Mouse (Mus musculus) cerebellum, adult 2 months (tissue): Measurements from ENCODE around the gene Kat8. TPM values are rescaled to one million over a fixed set of nuclear protein-coding genes. Genes with fewer than 3 reads are reported as not detected.

Source experiments
- DNase-seq, 2 experiments: peaks; one replicate each; pipeline ENCODE4 v3.0.0; 2021
- H3K27ac ChIP-seq: fragments of 200-500 bp; 2 replicates; pipeline ENCODE4 v1.5.1; 2012; ENCODE audit warnings: low read length, control low read depth, inconsistent platforms; ENCODE audit not compliant: insufficient read depth
- H3K27me3 ChIP-seq: fragments of 200-500 bp; 2 replicates; pipeline ENCODE4 v1.6.1; 2012; ENCODE audit warnings: inconsistent platforms, mild to moderate bottlenecking, low read length, moderate library complexity; ENCODE audit not compliant: control insufficient read depth, insufficient read depth
- H3K4me1 ChIP-seq: fragments of 200-500 bp; 2 replicates; pipeline ENCODE4 v1.6.1; 2011; ENCODE audit warnings: low read length; ENCODE audit not compliant: control insufficient read depth, insufficient read depth
- H3K4me3 ChIP-seq: fragments of 200-500 bp; replicated peaks from 2 replicates; pipeline ENCODE3; 2011; ENCODE audit warnings: mild to moderate bottlenecking, low read depth, low read length, control low read depth; ENCODE audit not compliant: insufficient read depth
- CTCF ChIP-seq: fragments of 200-500 bp; IDR thresholded peaks from 2 replicates; pipeline ENCODE4 v1.5.1; 2011; ENCODE audit warnings: low read depth, mild to moderate bottlenecking, control low read depth, low read length, moderate library complexity, borderline replicate concordance; ENCODE audit not compliant: insufficient read depth
- POLR2A ChIP-seq: fragments of 200-500 bp; IDR thresholded peaks from 2 replicates; pipeline ENCODE4 v1.6.1; 2011; ENCODE audit warnings: low read length, control low read depth, borderline replicate concordance; ENCODE audit not compliant: insufficient read depth
- WGBS: fragments of 180-500 bp; shearing (Covaris S2); methylation state at CpG from one replicate; pipeline ENCODE4 v1.1.7; 2018; 5-methylcytosine and 5-hydroxymethylcytosine counted together
- polyA plus RNA-seq: library from polyadenylated mRNA; depleted of rRNA; stranded (reverse); fragments of >200 nt; gene quantifications from 2 replicates; pipeline ENCODE4 v1.2.3, GENCODE M21; 2012

Gene Kat8
- polyA plus RNA-seq, 1 experiment: 49.1 TPM

DNA sequence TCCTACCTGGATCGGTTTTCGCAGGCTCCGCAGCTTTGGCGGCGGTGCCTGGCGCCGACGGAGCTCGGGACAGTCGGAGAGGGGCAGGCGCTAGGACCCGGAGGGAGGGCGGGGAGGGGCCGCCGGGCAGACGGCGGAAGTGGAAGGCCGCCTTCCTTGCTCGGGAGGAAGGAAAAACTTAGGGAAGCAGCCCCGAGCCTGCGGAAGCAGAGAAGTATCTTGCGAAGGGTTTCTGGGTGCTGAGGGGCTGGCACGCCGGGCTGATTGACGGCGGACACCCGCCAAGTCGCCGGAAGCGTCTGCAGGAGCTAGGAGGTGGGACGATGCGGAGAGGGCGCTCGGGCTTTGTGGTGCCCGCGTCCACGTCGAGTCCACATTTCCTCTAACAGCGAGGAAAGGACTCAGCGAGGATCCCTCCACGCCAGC lies 36.3 kb upstream of the Kat8 start, which contains the start of gene Zfp646:
TSS of gene Zfp646 (plus strand) at position 181 of the 426 bp plus-strand sequence.
- Histone ChIP-seq H3K27me3 (no peaks in the 10 kb centered on the region), H3K27ac (peak within 1 kb of the TSS; percentile 95), H3K4me3 (peak within 1 kb of the TSS; percentile 96), H3K4me1 (no peaks in the 10 kb centered on the region)
- under 1% methylated on average over 41 of the region's 41 CpGs for WGBS
- TF ChIP-seq POLR2A (0 out of 2 replicates have a peak, but pooled peaks have one; percentile 3), CTCF (no peak)
- DNase-seq: no peak

DNA sequence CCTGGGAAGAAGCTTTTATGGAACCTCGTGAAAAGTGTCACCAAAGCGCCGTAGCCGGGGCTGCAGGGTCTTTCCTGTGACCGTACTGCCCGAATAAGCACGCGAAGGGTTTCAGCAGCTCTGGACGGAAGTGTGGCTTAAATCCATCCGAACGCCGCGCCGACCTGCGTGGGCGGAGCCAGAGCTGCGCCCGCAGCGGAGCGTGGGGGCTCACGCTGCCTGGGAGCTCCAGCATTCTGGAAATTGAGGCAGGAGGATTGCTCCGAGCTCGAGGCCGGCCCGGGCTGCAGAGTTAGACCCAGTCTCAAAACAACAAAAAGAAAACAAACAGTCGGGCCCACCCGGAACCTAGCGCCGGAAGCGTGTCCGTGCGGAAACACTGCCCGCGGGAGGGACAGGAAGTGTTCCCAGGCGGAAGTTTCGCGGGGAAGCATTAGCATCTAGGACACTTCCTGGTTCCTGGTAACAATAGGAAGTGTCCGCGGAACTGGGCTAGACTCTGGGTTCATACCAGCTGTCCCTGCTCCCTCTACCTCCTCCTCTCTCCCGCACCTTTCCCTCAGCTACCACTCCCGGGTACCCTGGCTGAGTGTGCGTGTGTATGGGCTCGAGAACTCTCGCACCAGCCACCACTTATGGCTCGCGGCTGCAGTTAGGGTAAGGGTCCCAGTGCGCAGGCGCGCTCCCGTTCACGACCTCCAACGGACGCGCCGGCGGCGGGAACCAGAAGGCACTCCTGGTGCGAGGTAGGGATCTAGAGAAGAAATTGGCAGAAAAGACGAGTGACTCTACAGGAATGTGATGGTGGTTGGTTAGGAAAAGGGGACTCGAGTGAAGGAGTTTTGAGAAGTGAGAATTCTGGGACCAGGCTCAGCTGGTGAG lies 35.6 kb upstream of the Kat8 start, which contains the start of gene Zfp668:
TSS of gene Zfp668 (minus strand) at position 362 of the 882 bp plus-strand sequence.
- WGBS: under 1% methylated on average over 60 of the region's 60 CpGs
- DNase-seq: peak; percentile 91 to 93
- TF ChIP-seq CTCF (no peak), POLR2A (peak; percentile 57; the same call in 1 of the 2 replicates)
- Histone ChIP-seq H3K27ac (peak within 1 kb of the TSS; percentile 95), H3K4me1 (no peaks in the 10 kb centered on the region), H3K27me3 (no peaks in the 10 kb centered on the region), H3K4me3 (peak within 1 kb of the TSS; percentile 96)

- H3K4me1 ChIP-seq: peaks cover 7% of the 10 kb centered on the region
- no peaks in the 10 kb centered on the region for H3K27me3 ChIP-seq
- no peak for TF ChIP-seq CTCF
- no peak for TF ChIP-seq POLR2A
- WGBS: 93% methylated on average over 9 of the region's 9 CpGs
- H3K4me3 ChIP-seq: no peak overlapping the region
- DNase-seq: peak in 1 of 2 experiments; percentile 11
- H3K27ac ChIP-seq: no peak overlapping the region
Measured at GRCm38 (mm10) chr7:127879301-127879700, 33.0 kb upstream of the Kat8 start.

DNA sequence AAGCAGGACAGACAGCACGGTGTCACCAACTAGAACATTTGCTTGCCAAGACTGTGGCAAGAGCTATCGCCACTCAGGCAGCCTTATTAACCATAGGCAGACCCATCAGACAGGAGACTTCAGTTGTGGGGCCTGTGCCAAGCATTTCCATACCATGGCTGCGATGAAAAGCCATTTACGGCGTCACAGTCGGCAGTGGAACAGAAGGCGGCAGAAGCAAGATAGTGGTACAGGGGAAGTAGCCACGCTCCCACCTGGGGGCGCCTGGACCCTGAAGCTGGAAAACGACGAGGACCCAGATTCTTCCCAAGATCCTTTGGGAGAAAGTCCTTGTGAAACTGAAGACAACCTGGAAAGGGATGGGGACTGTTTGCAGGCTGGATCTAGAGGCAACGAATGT lies 31.9 kb upstream of the Kat8 start:
- peaks cover 7% of the 10 kb centered on the region for H3K4me1 ChIP-seq
- 75% methylated on average over 12 of the region's 12 CpGs for WGBS
- TF ChIP-seq POLR2A (no peak), CTCF (no peak)
- no peak overlapping the region for H3K4me3 ChIP-seq
- no peak for DNase-seq
- no peaks in the 10 kb centered on the region for H3K27me3 ChIP-seq
- no peak overlapping the region for H3K27ac ChIP-seq

- H3K27me3 ChIP-seq: no peaks in the 10 kb centered on the region
- TF ChIP-seq POLR2A (no peak), CTCF (no peak)
- H3K27ac ChIP-seq: no peak overlapping the region
- DNase-seq: peak in 1 of 2 experiments; percentile 29
- peaks cover 7% of the 10 kb centered on the region for H3K4me1 ChIP-seq
- WGBS: 24% methylated on average over 6 of the region's 6 CpGs
- no peak overlapping the region for H3K4me3 ChIP-seq
Measured at GRCm38 (mm10) chr7:127885951-127886350, 26.4 kb upstream of the Kat8 start.

- DNase-seq: no peak
- no peak overlapping the region for H3K4me3 ChIP-seq
- 86% methylated on average over 6 of the region's 6 CpGs for WGBS
- no peak overlapping the region for H3K27ac ChIP-seq
- H3K4me1 ChIP-seq: peaks cover 7% of the 10 kb centered on the region
- TF ChIP-seq CTCF (no peak), POLR2A (no peak)
- no peaks in the 10 kb centered on the region for H3K27me3 ChIP-seq
Measured at GRCm38 (mm10) chr7:127886551-127886950, 25.8 kb upstream of the Kat8 start.

- TF ChIP-seq CTCF: no peak
- TF ChIP-seq POLR2A: no peak
- WGBS: 57% methylated on average over 8 of the region's 8 CpGs
- peaks cover 7% of the 10 kb centered on the region for H3K4me1 ChIP-seq
- DNase-seq: no peak
- H3K27ac ChIP-seq: no peak overlapping the region
- no peaks in the 10 kb centered on the region for H3K27me3 ChIP-seq
- no peak overlapping the region for H3K4me3 ChIP-seq
Measured at GRCm38 (mm10) chr7:127887191-127887590, 25.1 kb upstream of the Kat8 start.

DNA sequence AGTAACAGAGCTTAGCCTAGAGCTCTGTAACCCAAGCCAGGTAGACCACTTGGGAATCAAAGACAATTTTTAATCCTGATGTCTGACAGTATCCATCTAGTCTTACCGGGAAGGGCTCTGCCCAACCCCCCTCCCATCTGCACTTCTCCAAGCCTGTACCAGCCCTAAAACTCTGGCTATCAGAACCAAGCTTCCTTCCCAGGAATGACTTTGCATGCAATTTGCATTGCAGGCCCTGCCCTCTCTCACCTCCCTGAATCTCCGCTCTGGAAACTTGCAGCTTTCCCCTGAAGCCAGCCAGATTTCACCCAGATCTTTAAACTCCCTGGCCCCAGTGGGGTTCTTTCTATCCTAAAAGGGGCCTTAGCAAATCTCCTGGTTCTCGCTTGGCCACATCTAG lies 24.5 kb upstream of the Kat8 start:
- 73% methylated on average over 3 of the region's 3 CpGs for WGBS
- Histone ChIP-seq H3K4me1 (peaks cover 7% of the 10 kb centered on the region), H3K27me3 (no peaks in the 10 kb centered on the region), H3K4me3 (no peak overlapping the region), H3K27ac (no peak overlapping the region)
- DNase-seq: no peak
- TF ChIP-seq POLR2A (no peak), CTCF (no peak)
